21 mouse cellular contexts compared by ENCODE assay signal in the genomic region with DNA sequence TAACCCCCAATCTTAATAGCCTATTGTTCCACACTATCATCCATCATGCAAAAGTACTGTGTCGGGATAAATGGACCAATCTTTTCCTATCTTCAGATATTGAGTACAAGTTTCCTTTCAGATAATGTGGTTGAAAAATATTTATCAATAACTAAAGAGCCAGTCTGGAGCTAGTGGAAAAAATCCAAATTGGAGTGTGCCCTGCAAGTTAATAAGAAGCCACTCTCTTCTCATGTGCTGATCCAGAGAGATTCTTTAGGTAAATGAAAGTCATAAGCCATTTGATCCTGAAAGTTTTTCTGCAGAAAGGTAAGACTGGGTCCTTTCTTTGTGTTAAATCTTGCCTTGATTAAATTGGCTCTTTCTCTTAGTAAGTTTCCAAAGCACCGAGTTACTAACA.
A peak's percentile ranks its signal among the peaks of the same experiment; 100 is the strongest.
DNase-seq lines count a peak whose midpoint lies in the region; ATAC-seq lines count a peak whose summit lies in the region.
"Had no signal": no experiment of that assay in that cellular context is flagged by ENCODE, and none has a peak within 500 bp of the region (broad histone marks: within the 10 kb centered on the region; RNA-seq: fewer than 3 reads in every experiment).

No protein-coding gene starts in this region.

- no peak overlapping the region for H3K4me2 ChIP-seq in kidney, embryonic 15.5 days
- H3K4me2 ChIP-seq: embryonic facial prominence, embryonic 13.5 days; embryonic facial prominence, embryonic 15.5 days; forebrain, embryonic 12.5 days had no signal

- 0 out of 2 replicates have a peak overlapping the region, but pooled peaks have one; percentile 9 for H3K27ac ChIP-seq in kidney, embryonic 15.5 days
- H3K27ac ChIP-seq: embryonic facial prominence, embryonic 13.5 days; embryonic facial prominence, embryonic 15.5 days; forebrain, embryonic 10.5 days; forebrain, embryonic 12.5 days had no signal

- no peak overlapping the region for H3K4me3 ChIP-seq in kidney, embryonic 15.5 days (replicated peaks)
- H3K4me3 ChIP-seq: embryonic facial prominence, embryonic 13.5 days; embryonic facial prominence, embryonic 15.5 days; erythroblast, embryonic 14.5 days; forebrain, embryonic 10.5 days; forebrain, embryonic 12.5 days had no signal

- H3K36me3 ChIP-seq in kidney, embryonic 15.5 days, result no peaks in the 10 kb centered on the region
- H3K36me3 ChIP-seq: embryonic facial prominence, embryonic 13.5 days; embryonic facial prominence, embryonic 15.5 days; forebrain, embryonic 10.5 days; forebrain, embryonic 12.5 days had no signal

- peak; percentile 3 to 11 for DNase-seq in kidney, adult 8-10 months
- no peak for DNase-seq in kidney, postnatal 25 days
- DNase-seq in kidney, postnatal 10 days, result no peak
- DNase-seq: adrenal gland, adult 2 months; adrenal gland, postnatal 10 days; adrenal gland, postnatal 25 days; cerebellum, adult 11 months; cerebellum, adult 18-20 months; cerebellum, adult 8-10 months; cerebellum, adult 9-11 months; cerebellum, postnatal 14 days; cerebellum, postnatal 36 days; embryo, embryonic 11 days had no signal

- WGBS in kidney, embryonic 15.5 days, result 85% methylated on average over 2 of the region's 2 CpGs

- no peak for ATAC-seq in kidney, embryonic 15.5 days (replicated peaks; ENCODE audit: low FRiP score)
- ATAC-seq: forebrain, embryonic 14.5 days; forebrain, embryonic 16.5 days had no signal

- no peaks in the 10 kb centered on the region for H3K9me3 ChIP-seq in kidney, embryonic 15.5 days (replicated peaks)
- H3K9me3 ChIP-seq: embryonic facial prominence, embryonic 13.5 days; embryonic facial prominence, embryonic 15.5 days; forebrain, embryonic 10.5 days; forebrain, embryonic 12.5 days had no signal

- H3K9ac ChIP-seq in kidney, embryonic 15.5 days, result no peak overlapping the region
- H3K9ac ChIP-seq: embryonic facial prominence, embryonic 13.5 days; embryonic facial prominence, embryonic 15.5 days; forebrain, embryonic 12.5 days had no signal

- H3K4me1 ChIP-seq in kidney, embryonic 15.5 days, result peaks cover 14% of the 10 kb centered on the region
- H3K4me1 ChIP-seq: embryonic facial prominence, embryonic 15.5 days; forebrain, embryonic 12.5 days had no signal

- H3K27me3 ChIP-seq in kidney, embryonic 15.5 days, result no peaks in the 10 kb centered on the region
- H3K27me3 ChIP-seq: embryonic facial prominence, embryonic 13.5 days; embryonic facial prominence, embryonic 15.5 days; forebrain, embryonic 12.5 days had no signal

Comparison
In these comparisons a context has a peak if more than half of its experiments do, and no peak if none do; other contexts are left out.
1. DNase-seq: peak in kidney, adult 8-10 months (2 of 2); none in kidney, postnatal 25 days (0 of 2) and kidney, postnatal 10 days (single experiment).